Mouse (Mus musculus): ENCODE measurements around the gene Prdx2.

Prdx2 gene

GRCm38 (mm10) chr8:84969241-84970134 is at the start of gene Prdx2, which contains the start of the genes Gm49661 and Rnaseh2a:
Prdx2 (plus strand) TSS chr8:84969587.
Gm49661 (minus strand) TSS chr8:84969433.
Rnaseh2a (minus strand) TSS chr8:84969767.
- DNase-seq, result peak; percentile 90

DNA sequence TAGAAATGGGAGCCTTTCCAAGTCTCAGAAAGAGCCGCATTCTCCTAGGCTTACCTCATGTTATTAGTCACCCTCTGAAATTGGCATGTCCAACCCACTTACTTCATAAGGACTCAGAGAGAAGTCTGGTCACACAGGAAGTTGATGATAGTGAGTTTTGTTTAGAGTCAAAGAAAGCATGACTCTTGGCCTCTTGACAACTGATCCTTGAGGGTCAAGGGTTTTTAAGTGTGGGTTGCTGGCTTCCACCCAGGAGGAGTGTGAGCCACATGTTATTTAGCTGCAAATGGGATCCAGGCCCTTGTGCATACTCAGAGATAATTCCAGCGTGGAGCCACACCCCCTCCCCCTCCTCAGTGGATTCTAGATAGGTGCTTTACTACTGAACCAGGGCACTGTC is 47.8 kb upstream of the Prdx2 start:
- DNase-seq, result no peak

- no peak for DNase-seq
Measured at GRCm38 (mm10) chr8:84925557-84925956, 43.8 kb upstream of the Prdx2 start.

- no peak for DNase-seq
Measured at GRCm38 (mm10) chr8:84927513-84927912, 41.9 kb upstream of the Prdx2 start.

DNA sequence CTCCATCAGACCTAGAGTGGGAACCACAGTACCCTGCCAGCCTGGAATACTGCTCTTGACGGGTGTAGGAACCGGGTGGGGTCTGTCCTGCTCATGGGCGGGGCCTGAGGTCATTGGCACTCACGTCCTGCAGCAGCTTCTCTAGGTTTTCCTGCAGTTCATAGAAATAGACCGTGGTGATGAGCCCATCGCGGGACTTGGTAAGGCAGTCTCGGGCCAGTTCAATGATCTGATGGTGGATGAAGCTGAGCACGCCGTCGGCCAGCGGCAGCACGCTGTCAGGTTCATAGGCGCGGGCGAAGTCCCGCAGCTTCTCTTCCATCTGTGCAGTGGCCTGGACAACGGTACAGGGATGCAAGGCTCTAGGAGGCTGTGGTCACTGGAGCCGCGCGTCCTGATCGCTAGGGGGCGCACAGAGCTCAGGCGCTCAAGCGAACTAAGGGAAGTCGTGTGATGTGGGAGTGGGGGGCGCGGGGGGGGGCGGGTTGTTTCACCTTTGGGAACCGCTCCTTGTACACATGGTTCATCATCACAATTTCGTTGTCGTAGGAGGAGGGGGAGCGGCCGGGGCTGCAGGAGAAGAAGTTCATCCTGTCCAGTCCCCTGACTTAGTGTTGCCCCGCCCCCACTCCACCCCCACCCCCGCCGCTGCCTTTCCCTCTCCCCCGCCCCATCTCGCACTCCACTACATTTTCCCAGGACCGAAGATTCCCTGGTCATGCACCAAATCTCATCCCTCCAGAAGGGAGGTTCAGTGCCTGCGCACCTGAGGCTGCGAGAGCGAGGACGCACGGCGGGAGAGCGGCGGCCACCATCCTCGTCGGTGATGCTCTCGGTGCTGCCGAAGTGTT is 40.7 kb upstream of the Prdx2 start:
- DNase-seq, result peak; percentile 85

- DNase-seq, result no peak
Measured at GRCm38 (mm10) chr8:84930582-84930981, 38.8 kb upstream of the Prdx2 start.

GRCm38 (mm10) chr8:84933767-84934559 is 35.4 kb upstream of the Prdx2 start:
- no peak for DNase-seq

- no peak for DNase-seq
Measured at GRCm38 (mm10) chr8:84934860-84935259, 34.5 kb upstream of the Prdx2 start.

GRCm38 (mm10) chr8:84935489-84935888 is 33.9 kb upstream of the Prdx2 start:
- peak; percentile 12 for DNase-seq

DNA sequence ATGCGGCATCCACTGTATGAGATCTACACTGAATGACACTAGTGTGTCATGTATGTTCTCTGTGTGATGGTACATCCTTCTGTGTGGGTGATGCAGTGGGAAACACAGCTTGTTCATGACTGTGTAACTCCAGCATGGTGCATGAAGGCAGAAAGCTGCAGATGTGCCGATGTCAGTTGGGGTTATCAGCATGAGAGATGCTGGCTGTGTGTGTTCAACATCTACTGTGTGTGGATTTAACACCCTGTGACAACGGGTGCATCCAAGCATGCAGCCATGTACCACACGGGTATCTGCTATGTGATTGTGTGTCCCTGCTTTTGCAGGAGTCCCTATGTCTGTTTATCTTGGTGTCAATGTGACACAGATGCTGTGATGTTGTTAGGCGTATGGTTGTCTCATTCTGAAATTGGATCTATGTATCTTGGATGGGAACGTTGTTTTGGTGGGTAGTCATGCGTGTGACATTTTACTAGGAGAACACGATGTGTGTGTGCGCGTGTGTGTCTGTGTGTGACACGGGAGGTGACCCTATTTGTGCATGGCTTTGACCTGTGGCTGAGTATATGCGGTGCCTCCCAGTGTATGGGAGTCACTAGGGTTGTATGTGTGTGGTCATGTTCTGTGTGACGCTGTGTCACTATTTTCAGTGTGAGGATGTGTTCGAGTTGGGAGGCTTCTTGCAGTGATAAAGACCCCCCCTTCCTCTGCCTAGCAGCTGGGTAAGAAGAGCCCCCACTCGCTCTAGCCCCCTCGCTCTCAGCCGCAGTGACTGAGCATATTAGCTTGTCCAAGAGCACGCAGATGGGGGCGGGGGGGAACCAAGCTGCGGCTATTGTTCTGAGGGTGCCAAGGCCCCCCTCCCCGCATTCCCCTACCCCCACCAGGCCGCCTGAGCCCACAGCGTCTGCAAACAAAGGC is 33.1 kb upstream of the Prdx2 start:
- DNase-seq, result no peak

DNA sequence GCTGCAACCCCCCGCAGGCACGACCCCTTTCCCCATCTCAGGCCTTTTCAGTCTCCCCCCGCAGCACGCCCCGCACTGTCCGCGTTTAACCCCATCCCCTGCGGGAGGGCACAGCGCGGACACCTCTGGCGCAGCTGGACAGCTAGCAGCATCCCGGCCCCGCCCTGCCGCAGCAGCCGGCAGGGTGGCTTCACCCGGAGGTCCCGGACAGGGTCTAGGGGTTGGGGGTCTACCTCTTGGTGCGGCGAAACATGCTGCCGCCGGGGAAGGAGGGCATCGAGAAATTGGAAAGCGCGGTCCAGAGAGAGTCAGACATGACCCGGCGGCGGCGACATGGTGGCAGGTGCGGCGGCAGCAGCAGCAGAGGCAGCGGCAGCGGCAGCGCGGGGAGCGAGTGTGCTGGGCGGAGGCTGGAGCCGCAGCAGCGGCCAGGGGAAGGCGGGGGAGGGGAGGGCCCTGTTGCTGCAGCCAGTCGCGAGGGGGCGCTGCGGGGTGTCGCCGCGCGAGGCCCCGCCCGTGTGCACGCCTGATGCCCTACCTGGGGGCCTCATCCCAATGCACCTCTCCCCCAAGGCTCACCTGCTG is 32.3 kb upstream of the Prdx2 start, which contains the start of gene Mast1:
Gene Mast1, minus strand, starts transcription at position 398 of the 585 bp plus-strand sequence.
- peak; percentile 71 for DNase-seq

DNA sequence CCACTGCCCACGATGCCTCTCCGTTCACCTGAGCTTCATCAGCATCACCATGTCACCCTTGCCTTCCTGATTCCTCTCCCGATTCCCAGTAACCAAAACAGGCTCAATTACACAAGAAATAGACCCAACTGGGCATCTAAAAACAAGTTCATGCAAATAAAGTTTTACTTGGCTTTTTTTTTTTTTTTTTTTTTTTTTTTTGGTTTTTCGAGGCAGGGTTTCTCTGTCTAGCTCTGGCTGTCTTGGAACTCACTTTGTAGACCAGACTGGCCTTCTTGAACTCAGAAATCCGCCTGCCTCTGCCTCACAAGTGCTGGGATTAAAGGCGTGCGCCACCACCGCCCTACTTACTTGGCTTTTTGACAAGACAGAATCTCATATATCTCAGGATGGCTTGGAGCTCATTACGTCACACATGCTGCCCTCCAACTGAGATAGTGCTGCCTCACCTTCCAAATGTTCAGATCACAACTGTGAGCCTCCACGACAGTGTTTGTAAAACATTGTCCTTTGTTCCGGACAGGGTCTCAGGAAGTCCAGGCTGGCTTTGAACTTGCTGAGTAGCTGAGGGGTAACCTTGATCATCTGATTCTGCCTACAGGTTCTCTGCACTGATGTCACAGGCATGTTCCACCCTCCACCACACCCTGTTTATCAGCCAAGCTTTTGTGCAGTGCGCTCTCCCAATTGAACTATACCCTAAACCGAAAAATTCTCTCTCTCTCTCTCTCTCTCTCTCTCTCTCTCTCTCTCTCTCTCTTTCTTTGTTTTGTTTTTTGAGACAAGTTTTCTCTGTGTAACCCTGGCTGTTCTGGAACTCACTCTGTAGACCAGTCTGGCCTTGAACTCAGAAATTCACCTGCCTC is 31.5 kb upstream of the Prdx2 start:
- no peak for DNase-seq

GRCm38 (mm10) chr8:84943699-84944098 is 25.7 kb upstream of the Prdx2 start:
- DNase-seq, result no peak

- peak; percentile 59 for DNase-seq
Measured at GRCm38 (mm10) chr8:84944478-84945160, 24.8 kb upstream of the Prdx2 start.

- DNase-seq, result no peak
Measured at GRCm38 (mm10) chr8:84945235-84945632, 24.2 kb upstream of the Prdx2 start.

DNA sequence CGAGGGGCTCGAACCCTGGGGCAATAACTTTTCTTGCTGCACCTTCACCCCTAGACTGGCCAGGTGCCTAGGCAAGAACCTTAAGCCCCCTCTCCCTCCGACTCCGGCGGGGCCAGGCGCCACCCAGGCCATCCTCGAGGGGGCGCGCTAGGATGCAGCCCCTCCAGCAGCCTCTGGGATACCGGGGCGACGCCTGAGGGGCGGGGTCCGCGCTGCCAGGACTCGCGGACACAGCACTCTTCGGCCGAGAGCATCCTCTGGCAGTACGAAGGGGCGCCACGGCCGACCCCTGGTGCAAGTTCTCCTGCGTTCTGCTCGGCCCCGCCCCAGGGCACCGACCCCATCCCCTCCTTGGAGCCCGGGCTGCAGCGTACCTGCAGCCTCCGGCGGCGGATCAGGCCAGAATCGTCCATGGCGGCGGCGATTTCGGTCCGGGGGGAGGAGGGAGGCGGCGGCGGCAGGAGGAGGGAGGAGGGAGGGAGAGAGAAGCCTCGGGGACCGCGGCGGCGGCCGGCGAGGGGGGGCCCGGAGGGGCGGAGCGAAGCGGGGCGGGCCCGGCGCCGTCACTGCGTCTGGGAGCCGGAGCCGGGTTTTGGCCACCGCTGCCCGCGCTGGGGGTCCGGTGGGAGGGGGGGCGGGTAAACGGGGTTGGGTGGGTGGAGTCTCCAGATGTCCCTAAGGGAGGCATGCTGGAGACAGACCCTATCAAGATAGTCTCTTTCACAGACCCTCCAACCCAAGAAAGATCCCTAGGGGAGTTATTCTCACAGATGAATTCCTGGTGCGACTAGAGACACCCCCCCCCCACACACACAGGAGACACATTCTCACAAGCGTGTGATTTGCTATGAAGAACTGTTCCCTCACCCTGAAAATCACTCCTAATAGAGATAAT is 23.5 kb upstream of the Prdx2 start:
- DNase-seq, result no peak

GRCm38 (mm10) chr8:84946528-84947240 is 22.7 kb upstream of the Prdx2 start, which contains the start of gene Rtbdn:
Rtbdn (plus strand) TSS chr8:84946991.
- DNase-seq, result no peak

GRCm38 (mm10) chr8:84947241-84947545 is 22.2 kb upstream of the Prdx2 start:
- peak; percentile 78 for DNase-seq
